ENCODE assay signal across 9 mouse cellular contexts in the genomic region with DNA sequence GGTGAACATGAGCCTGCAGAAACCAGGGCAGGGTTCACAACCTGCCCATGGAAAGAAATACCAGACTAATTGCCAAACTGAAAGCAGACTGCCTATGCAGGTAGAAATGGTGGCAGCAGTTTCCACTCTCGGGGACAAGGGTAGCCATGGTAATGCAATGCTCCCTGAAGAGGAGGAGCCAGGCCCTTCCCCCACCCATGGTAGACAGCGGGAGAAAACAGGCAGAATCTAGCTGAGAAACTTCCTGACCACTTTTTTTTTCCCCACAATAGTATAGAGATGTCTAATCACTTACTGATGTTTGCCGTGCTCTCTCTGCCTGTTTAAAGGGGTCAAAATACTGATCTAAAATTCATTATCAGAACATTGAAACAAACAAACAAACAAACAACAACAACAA. TPM values are rescaled to one million over a fixed set of nuclear protein-coding genes. Genes with fewer than 3 reads are reported as not detected.
DNase-seq lines count a peak whose midpoint lies in the region; ATAC-seq and TF ChIP-seq lines count a peak whose summit lies in the region.
"Had no signal": no experiment of that assay in that cellular context is flagged by ENCODE, and none has a peak within 500 bp of the region (broad histone marks: within the 10 kb centered on the region; RNA-seq: fewer than 3 reads in every experiment).

No protein-coding gene starts in this region.

- ATAC-seq in lung, postnatal 0 days, result peak; percentile 75
- peak; percentile 83 for ATAC-seq in intestine, postnatal 0 days
- no peak for ATAC-seq in stomach, embryonic 14.5 days (ENCODE audit: insufficient number of reproducible peaks, insufficient read depth, low FRiP score, low read depth)
- ATAC-seq in erythroblast, adult 5-6 weeks (replicated peaks; ENCODE audit: low FRiP score, poor library complexity, severe bottlenecking), result no peak
- ATAC-seq: forebrain, embryonic 13.5 days had no signal

- no peak overlapping the region for H3K9ac ChIP-seq in lung, postnatal 0 days (replicated peaks; ENCODE audit: low read depth)
- H3K9ac ChIP-seq in intestine, postnatal 0 days (ENCODE audit: low read depth, low read length), result no peak overlapping the region
- H3K9ac ChIP-seq in stomach, embryonic 14.5 days (replicated peaks; ENCODE audit: low read depth, low read length), result no peak overlapping the region
- H3K9ac ChIP-seq: forebrain, embryonic 13.5 days had no signal

- no peak overlapping the region for H3K4me3 ChIP-seq in lung, postnatal 0 days (ENCODE audit: low read depth, low read length)
- no peak overlapping the region for H3K4me3 ChIP-seq in brown adipose tissue, adult 24 weeks (ENCODE audit: insufficient read depth, low read depth, low read length)
- no peak overlapping the region for H3K4me3 ChIP-seq in intestine, postnatal 0 days (ENCODE audit: low read depth, low read length)
- H3K4me3 ChIP-seq in stomach, embryonic 14.5 days (ENCODE audit: low read depth, low read length), result no peak overlapping the region
- H3K4me3 ChIP-seq: forebrain, embryonic 13.5 days had no signal

- no peaks in the 10 kb centered on the region for H3K9me3 ChIP-seq in lung, postnatal 0 days (ENCODE audit: low read length)
- no peaks in the 10 kb centered on the region for H3K9me3 ChIP-seq in intestine, postnatal 0 days (ENCODE audit: control insufficient read depth)
- no peaks in the 10 kb centered on the region for H3K9me3 ChIP-seq in stomach, embryonic 14.5 days (ENCODE audit: control insufficient read depth, low read depth, low read length)
- H3K9me3 ChIP-seq: forebrain, embryonic 13.5 days had no signal

- peak; percentile 51 for DNase-seq in lung, postnatal 0 days (ENCODE audit: low spot score)
- DNase-seq in lung, adult 18-20 months, result no peak
- no peak for DNase-seq in thymus, postnatal 14 days
- DNase-seq: thymus, adult 18-20 months had no signal

- no peak overlapping the region for H3K4me2 ChIP-seq in lung, postnatal 0 days (replicated peaks; ENCODE audit: low read depth, low read length)
- H3K4me2 ChIP-seq in intestine, postnatal 0 days (replicated peaks; ENCODE audit: low read depth), result peak overlapping the region; percentile 47
- 0 out of 2 replicates have a peak overlapping the region, but pooled peaks have one; percentile 1 for H3K4me2 ChIP-seq in stomach, embryonic 14.5 days (replicated peaks; ENCODE audit: low read depth, low read length)
- H3K4me2 ChIP-seq: forebrain, embryonic 13.5 days had no signal

- H3K4me1 ChIP-seq in lung, postnatal 0 days (ENCODE audit: insufficient read depth, low read depth, low read length), result peaks cover 5% of the 10 kb centered on the region; the same call in 1 of the 2 replicates
- peaks cover 3% of the 10 kb centered on the region; the same call in 1 of the 2 replicates for H3K4me1 ChIP-seq in brown adipose tissue, adult 24 weeks (ENCODE audit: control insufficient read depth, insufficient read depth, insufficient read length, low read length)
- H3K4me1 ChIP-seq in intestine, postnatal 0 days (replicated peaks; ENCODE audit: control insufficient read depth, insufficient read depth, low read length), result peaks cover 4% of the 10 kb centered on the region; the same call in 1 of the 2 replicates
- no peaks in the 10 kb centered on the region for H3K4me1 ChIP-seq in stomach, embryonic 14.5 days (ENCODE audit: control insufficient read depth, insufficient read depth, low read length)

- no peaks in the 10 kb centered on the region for H3K27me3 ChIP-seq in lung, postnatal 0 days (replicated peaks; ENCODE audit: insufficient read depth, low read length)
- no peaks in the 10 kb centered on the region for H3K27me3 ChIP-seq in intestine, postnatal 0 days (replicated peaks; ENCODE audit: control insufficient read depth, insufficient read depth, low read length)
- no peaks in the 10 kb centered on the region for H3K27me3 ChIP-seq in stomach, embryonic 14.5 days (ENCODE audit: control insufficient read depth, insufficient read depth, low read length)
- H3K27me3 ChIP-seq: forebrain, embryonic 13.5 days had no signal

- TF ChIP-seq EP300 in lung, postnatal 0 days (IDR thresholded peaks at IDR 0.05), result no peak

- no peak for TF ChIP-seq CTCF in lung, postnatal 0 days (IDR thresholded peaks at IDR 0.05)
- no peak for TF ChIP-seq CTCF in intestine, postnatal 0 days (IDR thresholded peaks at IDR 0.05; ENCODE audit: low read depth)

- 26% methylated on average over 3 of the region's 3 CpGs for WGBS in lung, postnatal 0 days
- WGBS in intestine, postnatal 0 days, result 22% methylated on average over 3 of the region's 3 CpGs
- WGBS in stomach, embryonic 14.5 days, result 13% methylated on average over 3 of the region's 3 CpGs

- peak overlapping the region; percentile 69 for H3K27ac ChIP-seq in lung, postnatal 0 days (ENCODE audit: low read length)
- H3K27ac ChIP-seq in brown adipose tissue, adult 24 weeks (replicated peaks; ENCODE audit: low read depth, low read length), result peak overlapping the region; percentile 92
- peak overlapping the region; percentile 70 for H3K27ac ChIP-seq in intestine, postnatal 0 days (ENCODE audit: low read depth, low read length)
- peak overlapping the region; percentile 27; the same call in 1 of the 2 replicates for H3K27ac ChIP-seq in stomach, embryonic 14.5 days (ENCODE audit: low read length)
- H3K27ac ChIP-seq: forebrain, embryonic 13.5 days had no signal

- no peaks in the 10 kb centered on the region for H3K36me3 ChIP-seq in lung, postnatal 0 days (ENCODE audit: insufficient read depth, low read length)
- H3K36me3 ChIP-seq in intestine, postnatal 0 days (ENCODE audit: control insufficient read depth, insufficient read depth), result no peaks in the 10 kb centered on the region
- H3K36me3 ChIP-seq in stomach, embryonic 14.5 days (ENCODE audit: control insufficient read depth, insufficient read depth, low read length), result no peaks in the 10 kb centered on the region

RNA-seq across cellular contexts. Expression of gene Trim2, which starts 17.8 kb away (rescaled TPM):
- polyA plus RNA-seq in lung, postnatal 0 days (2015; fragmentation: Nextera tagmentation; extraction: Ambion mirVana), result 18.7 and 20.0 TPM in 2 replicates
- polyA plus RNA-seq in brown adipose tissue, adult 24 weeks (2012; ENCODE audit: insufficient read depth, insufficient read length, missing spikeins), result 14.0 and 14.2 TPM in 2 replicates
- polyA plus RNA-seq in intestine, postnatal 0 days (2015; fragmentation: Nextera tagmentation; extraction: Ambion mirVana), result 21.2 and 22.5 TPM in 2 replicates
- 37.1 and 38.0 TPM in 2 replicates for polyA plus RNA-seq in stomach, embryonic 14.5 days (2014; fragmentation: Nextera tagmentation; extraction: Ambion mirVana)
- 1.9 and 3.8 TPM in 2 replicates for total RNA-seq in erythroblast, adult 5-6 weeks (2015; ENCODE audit: low replicate concordance)
- 4.3 and 4.5 TPM in 2 replicates for total RNA-seq in erythroblast, adult 5-6 weeks (2017; ENCODE audit: low replicate concordance)

Comparison
In these comparisons a context has a peak if more than half of its experiments do, and no peak if none do; other contexts are left out.
1. ATAC-seq: peak in lung, postnatal 0 days (single experiment) and intestine, postnatal 0 days (single experiment); none in stomach, embryonic 14.5 days (single experiment) and erythroblast, adult 5-6 weeks (single experiment).
2. H3K27ac ChIP-seq: peak in every context shown above with its lines; median percentile 92 in brown adipose tissue, adult 24 weeks; 70 in intestine, postnatal 0 days; 69 in lung, postnatal 0 days; 27 in stomach, embryonic 14.5 days.